Mouse (Mus musculus) megakaryocyte, adult 5-6 weeks (primary cell): Measurements from ENCODE around the gene Camk2g. TPM values are rescaled to one million over a fixed set of nuclear protein-coding genes. Genes with fewer than 3 reads are reported as not detected.

Source experiments
- ATAC-seq: 2 replicates; pipeline ENCODE4 v1.8.0; 2016; ENCODE audit warnings: mild to moderate bottlenecking, inconsistent platforms; ENCODE audit not compliant: poor library complexity, severe bottlenecking
- total RNA-seq, 2 experiments: library from RNA; stranded (forward) in 1 of 2; stranded (reverse) in 1 of 2; fragments of 153-499, 151-499 nt in 1 of 2; fragments of 221-1000, 200-1000 nt in 1 of 2; gene quantifications; 2 replicates each; pipeline versions ENCODE4 v1.2.3 to v1.2.4; 2015 to 2017

Gene Camk2g
- total RNA-seq (2015): 24.0 and 24.3 TPM in 2 replicates
- total RNA-seq (2017): 50.1 and 61.1 TPM in 2 replicates

DNA sequence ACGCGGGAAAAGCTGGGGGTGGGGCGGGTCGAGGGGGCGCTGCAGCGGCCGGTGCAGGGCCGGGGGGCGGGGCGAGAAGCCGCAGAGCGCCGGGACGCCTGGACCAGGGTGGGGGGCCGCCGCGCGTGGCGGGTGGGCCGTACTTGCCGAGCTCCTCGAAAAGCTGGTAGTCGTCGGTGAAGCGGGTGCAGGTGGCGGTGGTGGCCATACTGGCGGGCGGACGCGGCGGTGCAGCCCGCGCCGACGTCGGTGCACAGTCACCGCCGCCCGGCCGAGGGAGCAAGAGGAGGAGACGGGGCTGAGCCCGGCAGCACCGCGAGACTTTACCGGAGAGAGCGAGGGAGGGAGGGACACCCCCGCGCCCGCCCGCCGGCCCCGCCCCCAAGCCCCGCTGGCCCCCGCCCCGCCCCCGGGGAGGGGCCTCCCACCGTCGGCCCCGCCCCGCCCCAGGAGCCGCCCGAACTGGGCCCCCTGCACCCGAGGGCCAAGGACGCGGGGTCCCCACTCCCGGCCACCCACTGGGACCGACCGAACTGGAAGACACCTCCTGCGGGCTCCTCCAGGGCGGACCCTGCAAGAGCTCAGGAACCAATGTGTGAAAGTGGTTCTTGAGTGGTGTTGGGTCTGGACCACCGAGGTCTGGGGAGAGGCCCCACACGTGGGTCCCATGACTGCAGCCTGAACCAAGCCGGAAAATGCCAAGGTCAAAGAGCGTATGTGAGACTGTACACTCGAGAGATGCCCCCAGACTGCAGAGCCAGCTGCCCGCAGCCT is at the start of gene Camk2g:
Camk2g (minus strand) TSS at position 331 of the 774 bp plus-strand sequence.
- peak; percentile 93 for ATAC-seq

DNA sequence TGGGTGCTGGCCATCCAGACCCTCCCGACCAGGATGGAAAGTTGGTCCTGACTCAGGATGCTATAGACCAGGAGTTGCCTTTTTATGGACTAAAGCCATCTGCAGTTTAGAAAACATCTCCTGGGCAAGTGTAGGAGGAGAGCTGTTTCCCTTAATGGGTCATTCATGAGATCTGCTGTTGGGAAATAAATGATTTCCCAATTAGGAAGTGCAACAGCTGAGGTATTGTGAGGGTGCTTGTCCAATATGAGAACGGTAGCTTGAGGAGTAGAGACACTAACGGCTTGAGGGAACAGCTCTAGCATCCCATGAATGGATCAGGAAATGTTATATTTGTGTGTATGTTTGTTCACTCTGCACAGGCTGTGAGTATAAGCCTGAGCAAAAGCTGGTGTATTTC is 48.7 kb upstream of the Camk2g start:
- peak; percentile 58 for ATAC-seq

DNA sequence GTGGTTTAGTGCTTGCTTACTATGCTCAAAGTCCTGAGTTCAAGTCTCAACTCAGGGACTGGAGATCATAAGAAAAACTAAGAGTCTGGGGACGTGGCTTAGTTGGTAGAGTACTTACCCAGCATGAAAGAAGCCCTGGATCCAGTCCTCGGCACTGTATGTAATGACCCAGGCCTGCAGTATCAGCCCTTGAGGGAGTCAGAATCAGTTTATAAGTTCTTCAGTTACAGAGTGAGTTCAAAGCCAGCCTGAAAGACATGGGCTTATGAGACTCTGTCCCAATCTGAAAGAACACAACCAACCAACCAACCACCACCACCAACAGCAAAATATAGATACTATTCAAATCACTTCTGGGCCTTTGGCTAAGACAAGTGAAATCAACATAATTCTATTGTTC is 47.6 kb upstream of the Camk2g start:
- no peak for ATAC-seq

DNA sequence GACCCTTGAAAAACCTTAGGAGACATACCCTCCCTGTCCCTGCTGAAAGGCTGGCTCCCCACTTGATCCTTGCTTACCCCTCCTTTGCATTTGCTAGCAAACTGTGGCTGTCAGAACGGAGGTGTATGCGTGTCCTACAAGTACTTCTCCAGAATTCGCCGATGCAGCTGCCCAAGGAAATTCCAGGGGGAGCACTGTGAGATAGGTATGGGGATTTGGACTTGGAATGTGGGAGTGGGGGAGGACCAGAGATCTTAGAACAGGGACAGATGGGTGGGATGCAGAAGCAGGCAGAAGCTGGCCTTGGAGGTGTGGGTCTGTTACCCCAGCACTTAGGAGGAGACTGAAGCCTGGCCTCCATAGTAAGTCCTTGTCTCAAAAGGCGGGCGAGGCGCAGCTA is 43.8 kb upstream of the Camk2g start:
- ATAC-seq: no peak

DNA sequence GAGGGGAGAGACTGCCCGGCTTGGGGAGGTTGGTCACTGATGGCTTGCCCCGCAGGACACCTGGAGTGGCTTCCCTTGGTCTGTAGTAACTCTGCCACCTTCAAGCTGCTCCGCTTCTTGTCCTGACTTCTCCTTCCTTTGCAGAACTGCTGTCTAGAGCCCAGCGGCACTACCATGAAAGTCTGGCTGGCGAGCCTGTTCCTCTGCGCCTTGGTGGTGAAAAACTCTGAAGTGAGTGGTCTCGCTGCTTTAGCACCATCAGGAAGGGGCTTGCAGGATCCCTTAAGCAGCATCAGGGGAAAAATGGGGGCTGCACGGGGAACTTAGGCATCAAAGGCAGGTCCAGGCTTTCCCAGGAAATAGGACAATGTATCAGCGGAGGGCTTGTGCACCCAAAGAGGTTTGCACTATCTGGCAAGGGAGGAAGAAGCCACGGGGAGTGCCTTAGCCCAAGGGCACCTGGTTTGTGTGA is 43.1 kb upstream of the Camk2g start:
- peak; percentile 61 for ATAC-seq

DNA sequence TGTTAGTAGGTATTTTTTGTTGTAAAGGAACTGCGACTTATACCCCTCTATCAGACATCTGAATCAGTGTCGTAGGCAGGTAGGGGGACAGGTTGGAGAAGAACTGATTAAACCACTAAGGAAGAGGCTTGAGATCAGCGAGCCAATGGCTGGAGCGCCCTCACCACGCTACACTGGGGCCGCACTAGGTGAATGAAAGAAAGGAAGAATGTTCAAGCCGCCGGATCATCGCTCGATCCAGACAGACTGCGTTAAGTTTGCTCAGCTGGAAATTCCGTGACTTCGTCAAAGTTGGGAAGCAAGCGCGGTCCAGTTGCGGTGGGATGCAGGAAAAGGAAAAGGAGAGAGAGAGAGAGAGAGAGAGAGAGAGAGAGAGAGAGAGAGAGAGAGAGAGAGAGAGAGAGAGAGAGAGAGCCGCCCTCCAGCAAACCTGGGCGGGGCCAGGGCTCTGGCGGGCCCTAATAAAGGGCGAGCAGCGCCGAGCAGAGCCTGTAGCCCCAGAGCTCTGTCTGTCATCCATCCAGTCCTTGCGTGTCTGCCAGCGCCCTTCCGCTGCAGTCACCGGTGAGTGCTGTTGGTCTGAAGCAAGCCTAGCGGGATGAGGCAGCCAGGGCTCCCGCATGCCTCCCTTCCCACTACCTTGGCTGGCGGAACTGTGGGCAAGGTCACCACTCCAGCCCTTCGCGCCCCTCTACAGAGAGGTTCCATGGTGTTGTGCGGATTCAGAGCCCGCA is 42.5 kb upstream of the Camk2g start, which contains the start of gene Plau:
Plau (plus strand) TSS at position 490 of the 734 bp plus-strand sequence.
- peak; percentile 92 for ATAC-seq

DNA sequence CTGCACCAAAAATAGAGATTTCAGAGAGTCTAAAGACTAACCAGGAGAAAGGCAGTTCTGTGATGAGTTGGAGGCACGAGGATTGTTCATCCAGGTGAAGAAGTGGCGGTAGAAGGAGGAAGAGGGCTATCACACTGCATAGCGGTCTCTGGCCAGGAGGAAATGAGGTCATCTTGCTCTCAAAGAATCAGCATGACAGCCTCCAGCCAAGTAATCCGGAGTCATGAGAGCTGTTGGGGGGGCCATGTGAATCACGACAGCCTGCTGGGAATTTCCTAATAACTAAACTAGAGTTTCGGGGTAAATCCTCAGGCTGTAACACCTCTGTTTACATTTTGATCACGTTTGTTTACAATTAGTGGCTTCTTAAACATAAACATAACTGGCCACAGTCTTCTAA is 40.2 kb upstream of the Camk2g start:
- no peak for ATAC-seq

DNA sequence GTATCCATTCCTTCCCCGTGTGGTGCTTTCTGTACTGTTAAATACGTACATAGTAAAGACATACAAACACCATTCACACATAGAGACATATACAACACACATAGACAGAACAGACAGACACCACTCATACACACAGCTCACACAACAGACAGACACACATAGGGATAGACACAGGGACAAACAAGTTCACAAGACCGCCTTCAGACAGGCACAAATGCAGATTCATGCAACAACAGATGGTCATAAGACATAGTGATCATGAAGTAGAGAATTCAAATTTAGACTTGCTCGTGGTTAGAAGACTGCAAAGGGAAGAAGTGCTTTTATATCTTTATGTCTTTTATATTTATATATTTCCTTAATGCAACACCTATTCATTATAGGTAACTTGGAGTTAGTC is 39.6 kb upstream of the Camk2g start:
- ATAC-seq: no peak

DNA sequence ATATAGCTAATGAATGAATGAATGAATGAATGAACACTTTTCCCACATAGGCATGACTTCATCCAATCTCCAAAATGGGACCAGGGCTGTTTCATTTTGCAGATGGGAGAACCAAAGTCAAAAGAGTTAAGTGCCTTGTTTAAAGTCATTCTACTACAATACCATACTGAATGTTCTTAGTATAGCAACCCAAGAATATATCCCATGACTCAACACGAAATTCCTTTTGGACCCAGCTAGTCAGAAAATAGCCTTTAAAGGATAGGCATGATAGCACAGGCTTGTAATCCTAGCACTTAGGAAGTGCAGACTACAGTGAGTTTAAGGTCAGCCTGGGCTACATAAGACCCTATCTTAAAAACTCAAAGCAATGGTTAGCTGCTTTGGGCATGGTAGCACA is 38.0 kb upstream of the Camk2g start:
- ATAC-seq: no peak

DNA sequence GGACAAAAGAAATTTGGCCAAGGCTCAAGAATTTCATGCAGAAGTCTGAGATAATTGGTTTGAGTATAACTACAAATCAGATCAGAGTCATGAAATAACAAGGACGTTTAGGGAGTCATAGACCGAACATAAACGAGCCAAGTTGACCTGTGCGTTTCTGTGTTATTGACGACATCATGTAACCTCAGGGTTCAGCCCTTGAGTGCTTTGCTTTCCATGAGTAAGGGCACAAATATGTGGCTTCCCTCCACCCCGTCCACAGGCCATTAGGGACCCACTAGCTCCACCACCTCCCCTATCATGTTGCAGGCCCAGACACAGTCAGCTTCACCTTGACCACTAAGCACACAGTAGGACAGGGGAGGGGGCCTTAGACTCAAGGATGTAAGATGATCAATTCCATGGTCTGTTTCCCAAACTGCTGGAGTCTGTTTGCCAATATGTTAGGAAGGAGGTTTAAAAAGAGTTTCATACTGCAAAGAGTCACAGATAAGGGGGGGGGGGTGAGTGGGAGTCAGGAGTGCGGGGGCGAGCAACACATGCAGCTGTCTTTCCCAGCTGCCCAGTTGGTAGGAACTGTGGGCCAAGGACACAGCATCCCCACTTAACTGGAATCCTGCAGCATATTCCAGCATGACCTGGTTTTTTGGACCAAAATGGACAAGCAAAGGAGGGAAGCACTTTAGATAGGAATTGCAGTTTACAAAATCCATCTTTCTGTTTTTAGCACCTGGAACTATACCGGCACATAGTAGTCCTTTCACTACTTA is 37.4 kb upstream of the Camk2g start:
- no peak for ATAC-seq

DNA sequence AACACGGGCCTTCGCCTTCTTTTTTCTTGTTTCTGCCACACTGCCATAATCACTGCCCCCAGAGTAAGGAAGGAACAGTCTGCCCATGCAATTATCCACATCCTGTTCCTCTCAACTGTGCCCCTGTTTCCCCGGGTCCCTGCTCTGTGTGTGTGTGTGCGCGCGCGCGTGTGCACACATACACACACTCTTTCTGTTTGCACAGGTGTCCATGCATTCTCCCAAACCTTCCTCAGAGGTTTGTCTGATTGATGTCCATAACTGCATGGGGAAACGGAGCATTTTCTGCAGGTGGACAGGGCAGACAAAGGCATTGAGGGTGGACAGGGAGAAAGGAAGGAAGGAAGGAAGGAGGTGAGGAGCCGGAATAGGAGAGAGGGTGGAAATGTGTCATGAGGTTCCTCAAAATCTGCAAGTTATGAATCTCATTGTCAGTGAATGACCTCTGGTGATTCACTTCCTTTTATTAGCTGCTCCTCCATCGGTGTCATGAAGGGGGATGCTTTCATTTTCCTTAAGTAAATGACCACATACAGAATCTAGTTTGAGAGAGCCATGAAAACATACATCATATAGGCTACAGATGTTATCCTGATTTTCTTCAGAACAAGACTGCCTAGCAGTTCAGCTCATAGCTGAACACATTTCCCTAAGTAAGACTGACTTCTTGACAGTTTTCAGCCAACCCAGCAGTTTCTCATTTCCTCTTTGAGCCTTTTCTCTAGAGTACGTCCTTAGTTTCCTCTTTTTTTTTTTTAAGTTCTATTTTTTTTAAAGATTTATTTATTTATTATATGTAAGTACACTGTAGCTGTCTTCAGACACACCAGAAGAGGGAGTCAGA is 35.9 kb upstream of the Camk2g start:
- ATAC-seq: peak; percentile 91

DNA sequence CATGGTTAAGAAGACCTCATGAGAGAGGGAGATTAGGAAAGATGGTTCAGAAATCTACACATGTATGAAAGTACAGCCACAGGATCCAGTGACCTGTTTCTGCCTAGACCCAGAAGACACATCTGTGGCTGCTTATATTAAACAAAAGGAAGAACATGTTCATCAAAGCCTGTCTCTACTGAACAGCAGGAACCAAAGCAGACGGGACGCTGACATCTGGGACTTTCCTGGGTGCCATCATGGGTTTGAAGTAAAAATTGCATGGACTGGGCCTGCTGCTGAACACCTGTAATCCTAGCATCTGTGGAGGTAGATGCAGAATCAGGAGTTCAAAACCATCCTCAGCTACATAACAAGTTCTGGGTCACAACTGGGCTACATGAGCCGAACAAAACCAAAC is 34.6 kb upstream of the Camk2g start:
- ATAC-seq: no peak

DNA sequence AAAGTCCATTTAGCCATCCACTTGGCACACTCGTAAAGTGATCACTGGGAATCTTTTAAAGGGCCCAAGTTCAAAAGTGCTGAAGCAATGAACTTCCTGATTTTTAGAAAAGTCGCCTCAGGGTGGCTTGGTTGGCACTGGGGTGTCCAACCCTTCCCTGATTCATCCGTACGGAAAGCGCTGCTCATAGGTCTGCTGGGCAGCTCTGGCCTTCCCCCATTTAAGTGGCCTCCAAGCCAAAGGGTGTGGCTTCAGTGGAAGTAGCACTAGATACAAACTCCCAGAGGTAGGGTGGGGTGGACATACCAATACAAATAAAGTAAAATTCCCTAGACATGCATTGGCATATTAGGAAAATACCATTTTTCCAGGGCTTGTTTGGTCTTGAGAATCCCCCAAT is 33.6 kb upstream of the Camk2g start:
- ATAC-seq: no peak

DNA sequence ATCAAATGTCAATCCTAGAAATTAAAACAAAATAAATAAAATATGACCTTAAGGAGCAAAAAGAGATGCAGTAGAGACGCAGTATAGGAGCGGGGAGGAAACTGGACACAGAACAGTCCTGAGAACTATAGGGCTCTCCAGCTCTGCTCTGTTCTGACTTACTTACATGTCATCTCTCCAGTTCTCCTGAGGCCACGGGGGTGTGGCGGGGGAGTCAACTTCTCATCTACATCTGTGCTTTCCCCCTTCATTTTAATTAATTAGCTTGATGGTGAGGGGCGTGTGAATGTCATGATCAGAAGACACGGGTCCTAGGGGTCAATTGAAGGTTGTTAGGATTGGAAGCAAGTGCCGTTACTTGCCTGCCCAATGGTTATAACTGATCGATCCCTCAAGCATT is 33.2 kb upstream of the Camk2g start:
- no peak for ATAC-seq

DNA sequence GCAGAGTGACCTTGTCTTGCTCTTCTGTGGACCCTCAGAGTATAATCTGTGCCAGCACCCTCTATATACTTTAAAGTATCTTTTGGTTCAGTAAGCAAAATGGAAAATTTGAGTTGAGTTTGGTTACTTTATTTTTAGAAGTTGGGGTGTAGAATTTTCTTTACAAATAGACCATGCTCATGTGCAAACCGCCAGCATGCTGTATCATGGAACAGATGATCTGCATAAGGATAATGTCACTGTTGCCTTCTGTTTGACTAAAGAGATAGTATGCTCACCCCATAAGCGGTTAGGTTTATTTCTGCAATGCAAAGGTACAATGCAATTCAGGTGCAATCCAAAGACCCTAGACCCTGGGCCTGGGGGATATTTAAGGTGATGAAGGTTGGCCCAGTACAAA is 31.6 kb upstream of the Camk2g start:
- no peak for ATAC-seq

DNA sequence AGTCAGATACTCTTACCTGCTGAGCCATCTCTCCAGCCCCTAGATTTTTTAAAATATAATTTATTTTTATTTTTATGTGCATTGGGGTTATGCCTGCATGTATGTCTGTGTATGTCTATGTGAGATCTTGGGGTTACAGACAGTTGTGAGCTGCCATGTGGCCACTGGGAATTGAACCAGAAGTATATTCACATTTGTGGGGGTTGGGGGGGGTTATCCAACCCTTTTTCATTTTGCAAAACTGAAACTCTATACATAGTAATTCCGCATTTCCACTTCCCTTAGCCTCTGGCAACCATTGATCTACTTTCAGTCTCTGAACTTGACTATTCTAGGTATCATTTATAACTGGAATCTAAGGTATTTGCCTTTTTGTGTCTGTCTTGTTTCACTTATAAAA is 30.6 kb upstream of the Camk2g start:
- ATAC-seq: no peak

DNA sequence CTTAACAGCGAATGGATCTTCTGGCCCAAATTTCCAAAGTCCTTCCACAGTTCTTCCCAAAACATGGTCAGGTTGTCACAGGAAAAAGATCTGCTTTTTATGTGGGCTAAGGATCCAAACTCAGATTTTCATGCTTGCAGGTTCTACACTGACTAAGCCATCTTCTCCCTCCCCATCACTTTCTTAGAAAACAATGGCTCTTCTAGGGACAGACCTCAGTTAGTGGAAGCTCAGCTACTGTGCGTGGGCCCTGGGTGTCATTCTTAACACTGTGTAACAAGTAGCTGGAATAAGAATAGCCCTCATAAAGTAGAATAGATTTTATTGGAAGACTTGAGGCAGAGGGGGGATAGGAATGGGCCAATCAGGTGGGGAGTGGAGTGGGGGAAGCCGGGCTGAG is 21.6 kb upstream of the Camk2g start:
- no peak for ATAC-seq

DNA sequence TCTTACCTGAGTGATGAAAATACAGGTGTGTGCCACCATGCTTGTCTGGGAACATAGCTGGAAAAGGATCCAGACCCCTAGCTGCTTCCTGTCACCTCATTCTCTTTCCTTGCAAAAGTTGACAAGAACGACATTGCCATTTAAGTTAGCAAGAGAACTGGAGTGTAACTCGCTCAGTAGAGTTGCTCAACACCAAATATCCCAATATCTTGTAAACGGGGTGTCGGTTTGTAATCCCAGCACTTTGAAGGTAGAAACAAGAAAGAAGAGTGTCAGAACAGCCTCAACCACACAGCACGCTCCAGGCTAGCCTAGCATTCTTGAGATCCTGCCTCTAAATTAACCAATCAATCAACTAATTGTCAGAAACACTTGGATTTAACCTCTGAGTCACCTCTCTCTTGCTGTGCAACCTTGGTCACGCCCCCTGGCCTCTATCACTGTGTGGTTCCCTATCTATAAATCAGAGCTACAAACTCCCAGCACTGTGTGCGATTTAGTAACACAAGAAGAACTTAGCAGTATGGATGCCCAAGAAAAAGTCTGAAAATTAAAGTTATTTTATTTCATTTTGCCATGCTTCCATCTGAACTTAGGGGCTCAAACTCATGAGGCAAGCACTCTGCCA is 18.0 kb upstream of the Camk2g start:
- no peak for ATAC-seq

DNA sequence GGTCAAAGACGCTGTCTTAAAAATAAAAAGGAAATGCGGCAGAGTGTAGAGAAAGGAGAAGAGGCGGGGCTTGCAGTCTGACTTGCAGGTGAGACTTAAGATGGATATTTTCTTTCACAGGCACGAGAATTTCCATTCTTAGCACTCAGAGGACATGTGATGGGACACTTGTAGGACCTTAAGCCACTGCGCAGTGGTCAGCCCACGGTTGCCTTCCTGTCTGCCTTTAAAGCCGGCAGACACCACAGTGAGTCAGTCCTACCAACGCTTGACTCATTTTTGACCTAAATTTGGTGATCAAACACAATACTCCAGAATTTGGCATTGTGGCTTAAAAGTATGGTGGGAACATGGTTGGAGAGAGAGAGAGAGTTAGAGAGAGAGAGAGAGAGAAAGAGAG is 17.3 kb upstream of the Camk2g start:
- peak; percentile 38; the same call in 1 of the 2 replicates for ATAC-seq

DNA sequence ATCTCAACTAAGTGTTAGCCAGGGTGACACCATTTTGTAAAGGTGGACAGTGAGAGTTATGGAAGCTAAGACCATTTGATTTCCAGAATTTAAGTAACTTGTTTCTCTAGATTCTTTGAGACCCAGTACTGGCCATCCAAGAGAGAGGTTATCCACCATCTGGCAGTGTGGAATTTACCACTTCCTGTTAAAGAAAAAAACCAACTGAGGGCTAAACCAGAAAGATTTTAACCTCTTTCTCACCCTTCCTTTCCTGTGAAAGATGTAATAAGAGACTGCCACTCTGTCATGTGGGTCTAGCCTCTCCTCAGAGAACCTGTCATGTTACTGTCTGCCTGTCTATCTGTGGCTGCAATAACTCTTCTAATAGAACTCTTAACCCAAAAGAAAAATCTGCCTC is 15.9 kb upstream of the Camk2g start:
- no peak for ATAC-seq
